9 mouse cellular contexts compared by ENCODE assay signal in genomic region chr15:64032748-64033355, GRCm38 (mm10). TPM values are rescaled to one million over a fixed set of nuclear protein-coding genes. Genes with fewer than 3 reads are reported as not detected.
DNase-seq lines count a peak whose midpoint lies in the region; ATAC-seq lines count a peak whose summit lies in the region.
"Had no signal": no experiment of that assay in that cellular context is flagged by ENCODE, and none has a peak within 500 bp of the region (broad histone marks: within the 10 kb centered on the region; RNA-seq: fewer than 3 reads in every experiment).

No protein-coding gene starts in this region.

- H3K4me3 ChIP-seq in hindbrain, embryonic 12.5 days: no peak overlapping the region
- H3K4me3 ChIP-seq in hindbrain, embryonic 14.5 days (replicated peaks; ENCODE audit: low read length): no peak overlapping the region
- no peak overlapping the region for H3K4me3 ChIP-seq in embryonic facial prominence, embryonic 15.5 days (replicated peaks)
- no peak overlapping the region for H3K4me3 ChIP-seq in lung, embryonic 16.5 days (ENCODE audit: low read length)

- ATAC-seq in hindbrain, embryonic 12.5 days (ENCODE audit: low FRiP score): peak; percentile 18; the same call in 1 of the 2 replicates
- ATAC-seq in hindbrain, embryonic 14.5 days (ENCODE audit: low FRiP score): no peak
- peak; percentile 52 for ATAC-seq in embryonic facial prominence, embryonic 15.5 days (ENCODE audit: insufficient number of reproducible peaks, low FRiP score, low TSS enrichment, low read depth)
- ATAC-seq in lung, embryonic 16.5 days (ENCODE audit: low read depth): peak; percentile 63; the same call in 1 of the 2 replicates
- ATAC-seq in erythroid progenitor cell, adult 5-6 weeks (replicated peaks; ENCODE audit: low FRiP score, poor library complexity, severe bottlenecking): no peak

- WGBS in hindbrain, embryonic 12.5 days: 79% methylated on average over 10 of the region's 10 CpGs
- whole genome bisulfite sequencing in hindbrain, embryonic 14.5 days: 75% methylated on average over 10 of the region's 10 CpGs
- WGBS in embryonic facial prominence, embryonic 15.5 days: 52% methylated on average over 10 of the region's 10 CpGs
- WGBS in lung, embryonic 16.5 days: 51% methylated on average over 10 of the region's 10 CpGs

- DNase-seq in hindbrain, embryonic 14.5 days (ENCODE audit: low spot score): no peak
- peak; percentile 70 for DNase-seq in 416B (ENCODE audit: low read depth)
- no peak for DNase-seq in c-Kit-positive CD71-positive TER-119-positive erythroid progenitor cells, embryonic 14.5 days (ENCODE audit: low spot score)
- DNase-seq in T-cell, adult 2 months (ENCODE audit: low spot score): no peak

- H3K9ac ChIP-seq in hindbrain, embryonic 12.5 days: no peak overlapping the region
- no peak overlapping the region for H3K9ac ChIP-seq in hindbrain, embryonic 14.5 days
- no peak overlapping the region for H3K9ac ChIP-seq in embryonic facial prominence, embryonic 15.5 days
- H3K9ac ChIP-seq in lung, embryonic 16.5 days (ENCODE audit: low read length): no peak overlapping the region

- no peaks in the 10 kb centered on the region for H3K27me3 ChIP-seq in hindbrain, embryonic 12.5 days
- no peaks in the 10 kb centered on the region for H3K27me3 ChIP-seq in hindbrain, embryonic 14.5 days (ENCODE audit: control insufficient read depth, insufficient read depth, low read length)
- no peaks in the 10 kb centered on the region for H3K27me3 ChIP-seq in embryonic facial prominence, embryonic 15.5 days
- no peaks in the 10 kb centered on the region for H3K27me3 ChIP-seq in lung, embryonic 16.5 days (ENCODE audit: control insufficient read depth, insufficient read depth, low read depth, low read length)

- no peak overlapping the region for H3K27ac ChIP-seq in hindbrain, embryonic 12.5 days
- no peak overlapping the region for H3K27ac ChIP-seq in hindbrain, embryonic 14.5 days
- H3K27ac ChIP-seq in embryonic facial prominence, embryonic 15.5 days (replicated peaks): peak overlapping the region; percentile 28; the same call in 1 of the 2 replicates
- no peak overlapping the region for H3K27ac ChIP-seq in lung, embryonic 16.5 days (ENCODE audit: low read length)
- H3K27ac ChIP-seq: kidney, postnatal 0 days had no signal

- no peaks in the 10 kb centered on the region for H3K9me3 ChIP-seq in hindbrain, embryonic 12.5 days (replicated peaks)
- H3K9me3 ChIP-seq in hindbrain, embryonic 14.5 days (ENCODE audit: control insufficient read depth, low read length): no peaks in the 10 kb centered on the region
- no peaks in the 10 kb centered on the region for H3K9me3 ChIP-seq in embryonic facial prominence, embryonic 15.5 days (replicated peaks)
- no peaks in the 10 kb centered on the region for H3K9me3 ChIP-seq in lung, embryonic 16.5 days (ENCODE audit: control insufficient read depth, low read length)

- no peak overlapping the region for H3K4me2 ChIP-seq in hindbrain, embryonic 12.5 days (replicated peaks)
- H3K4me2 ChIP-seq in hindbrain, embryonic 14.5 days (replicated peaks): no peak overlapping the region
- 0 out of 2 replicates have a peak overlapping the region, but pooled peaks have one; percentile 8 for H3K4me2 ChIP-seq in embryonic facial prominence, embryonic 15.5 days (replicated peaks)
- 0 out of 2 replicates have a peak overlapping the region, but pooled peaks have one; percentile 11 for H3K4me2 ChIP-seq in lung, embryonic 16.5 days (ENCODE audit: low read depth, low read length)

- no peaks in the 10 kb centered on the region for H3K36me3 ChIP-seq in hindbrain, embryonic 12.5 days
- no peaks in the 10 kb centered on the region for H3K36me3 ChIP-seq in hindbrain, embryonic 14.5 days (replicated peaks; ENCODE audit: control insufficient read depth, insufficient read depth)
- H3K36me3 ChIP-seq in embryonic facial prominence, embryonic 15.5 days: no peaks in the 10 kb centered on the region
- no peaks in the 10 kb centered on the region for H3K36me3 ChIP-seq in lung, embryonic 16.5 days (ENCODE audit: control insufficient read depth, insufficient read depth, low read length)

- peaks cover 24% of the 10 kb centered on the region for H3K4me1 ChIP-seq in hindbrain, embryonic 12.5 days
- 0 out of 2 replicates have a peak, but pooled peaks cover 8% of the 10 kb centered on the region for H3K4me1 ChIP-seq in hindbrain, embryonic 14.5 days (replicated peaks; ENCODE audit: control insufficient read depth, insufficient read depth, low read length)
- H3K4me1 ChIP-seq in embryonic facial prominence, embryonic 15.5 days: peaks cover 27% of the 10 kb centered on the region
- H3K4me1 ChIP-seq in lung, embryonic 16.5 days (replicated peaks; ENCODE audit: control insufficient read depth, insufficient read depth, low read length): peaks cover 13% of the 10 kb centered on the region

RNA-seq across cellular contexts. Expression of gene Fam49b, which starts 27.4 kb away (rescaled TPM):
- 101 and 108 TPM in 2 replicates for polyA plus RNA-seq in hindbrain, embryonic 12.5 days (2016; fragmentation: Nextera tagmentation; extraction: Ambion mirVana)
- polyA plus RNA-seq in hindbrain, embryonic 14.5 days (2014; fragmentation: Nextera tagmentation; extraction: Ambion mirVana): 164 and 176 TPM in 2 replicates
- polyA plus RNA-seq in embryonic facial prominence, embryonic 15.5 days (2015; fragmentation: Nextera tagmentation; extraction: Ambion mirVana): 46.4 and 46.6 TPM in 2 replicates
- 51.2 and 51.6 TPM in 2 replicates for polyA plus RNA-seq in lung, embryonic 16.5 days (2015; fragmentation: Nextera tagmentation; extraction: Ambion mirVana)
- total RNA-seq in erythroid progenitor cell, adult 5-6 weeks (2015; ENCODE audit: low replicate concordance): 83.8 and 95.5 TPM in 2 replicates
- 38.5 and 47.1 TPM in 2 replicates for total RNA-seq in erythroid progenitor cell, adult 5-6 weeks (2017; ENCODE audit: low replicate concordance)

Comparison
In these comparisons a context has a peak if more than half of its experiments do, and no peak if none do; other contexts are left out.
1. ATAC-seq: peak in hindbrain, embryonic 12.5 days (single experiment), embryonic facial prominence, embryonic 15.5 days (single experiment) and lung, embryonic 16.5 days (single experiment); none in hindbrain, embryonic 14.5 days (single experiment) and erythroid progenitor cell, adult 5-6 weeks (single experiment).
2. H3K4me2 ChIP-seq: peak in embryonic facial prominence, embryonic 15.5 days (single experiment) and lung, embryonic 16.5 days (single experiment); none in hindbrain, embryonic 12.5 days (single experiment) and hindbrain, embryonic 14.5 days (single experiment).